Mouse (Mus musculus) midbrain, embryonic 15.5 days (tissue): ENCODE data around the gene Haus7. TPM values are rescaled to one million over a fixed set of nuclear protein-coding genes. Genes with fewer than 3 reads are reported as not detected.

Experiments
- ATAC-seq: fragments of 200-750 bp; cut with Nextera tagmentation; replicated peaks from 2 replicates; pipeline ENCODE4 v1.8.0; 2017; ENCODE audit warnings: moderate TSS enrichment
- H3K27ac ChIP-seq: fragments of 300-500 bp; sonication (generic); 2 replicates; pipeline ENCODE4 v1.5.1; 2015; ENCODE audit warnings: mild to moderate bottlenecking, inconsistent platforms
- H3K27me3 ChIP-seq: fragments of 300-500 bp; sonication (generic); replicated peaks from 2 replicates; pipeline ENCODE4 v1.6.1; 2015; ENCODE audit warnings: inconsistent platforms
- H3K36me3 ChIP-seq: fragments of 300-500 bp; sonication (generic); replicated peaks from 2 replicates; pipeline ENCODE4 v1.6.1; 2015; ENCODE audit warnings: inconsistent platforms
- H3K4me1 ChIP-seq: fragments of 300-500 bp; sonication (generic); 2 replicates; pipeline ENCODE4 v1.6.1; 2015; ENCODE audit warnings: inconsistent platforms
- H3K4me2 ChIP-seq: fragments of 300-500 bp; sonication (generic); 2 replicates; pipeline ENCODE4 v1.6.1; 2015; ENCODE audit warnings: inconsistent platforms, mild to moderate bottlenecking, moderate library complexity
- H3K4me3 ChIP-seq: fragments of 300-500 bp; sonication (generic); 2 replicates; pipeline ENCODE4 v1.5.1; 2015; ENCODE audit warnings: mild to moderate bottlenecking, inconsistent platforms
- H3K9ac ChIP-seq: fragments of 300-500 bp; sonication (generic); 2 replicates; pipeline ENCODE4 v1.6.1; 2015; ENCODE audit warnings: mild to moderate bottlenecking, inconsistent platforms
- H3K9me3 ChIP-seq: fragments of 300-500 bp; sonication (generic); 2 replicates; pipeline ENCODE4 v1.6.1; 2016; ENCODE audit warnings: inconsistent platforms
- WGBS: fragments of 180-500 bp; shearing (Covaris S2); methylation state at CpG from one replicate; pipeline ENCODE4 v1.1.7; 2015; ENCODE audit warnings: mixed read lengths; 5-methylcytosine and 5-hydroxymethylcytosine counted together
- polyA plus RNA-seq: library from polyadenylated mRNA; unstranded; fragments of >200 nt; fragmentation: Nextera tagmentation; extraction: Ambion mirVana; gene quantifications from 2 replicates; pipeline ENCODE4 v1.2.1, GENCODE M21; 2015

Haus7 gene
- polyA plus RNA-seq, 1 experiment from 2014 or later, result 76.1 TPM

GRCm38 (mm10) chrX:73480334-73480733 lies 21.5 kb upstream of the Haus7 start:
- Histone ChIP-seq H3K27ac (no peak overlapping the region), H3K36me3 (no peaks in the 10 kb centered on the region), H3K4me1 (no peaks in the 10 kb centered on the region), H3K9ac (no peak overlapping the region), H3K27me3 (no peaks in the 10 kb centered on the region), H3K4me3 (no peak overlapping the region), H3K9me3 (no peaks in the 10 kb centered on the region), H3K4me2 (no peak overlapping the region)
- no peak for ATAC-seq
- WGBS, result 62% methylated on average over 2 of the region's 2 CpGs

- Histone ChIP-seq H3K9me3 (no peaks in the 10 kb centered on the region), H3K4me2 (no peak overlapping the region), H3K27me3 (no peaks in the 10 kb centered on the region), H3K4me3 (no peak overlapping the region), H3K4me1 (no peaks in the 10 kb centered on the region), H3K9ac (no peak overlapping the region), H3K36me3 (no peaks in the 10 kb centered on the region), H3K27ac (no peak overlapping the region)
- ATAC-seq, result no peak
Observed at GRCm38 (mm10) chrX:73479656-73480055, 20.8 kb upstream of the Haus7 start.

- H3K4me1 ChIP-seq, result no peaks in the 10 kb centered on the region
- H3K36me3 ChIP-seq, result no peaks in the 10 kb centered on the region
- ATAC-seq, result no peak
- no peaks in the 10 kb centered on the region for H3K27me3 ChIP-seq
- H3K9me3 ChIP-seq, result no peaks in the 10 kb centered on the region
- no peak overlapping the region for H3K9ac ChIP-seq
- 79% methylated on average over 2 of the region's 2 CpGs for WGBS
- H3K4me2 ChIP-seq, result no peak overlapping the region
- no peak overlapping the region for H3K4me3 ChIP-seq
- H3K27ac ChIP-seq, result no peak overlapping the region
Observed at GRCm38 (mm10) chrX:73477500-73477899, 18.7 kb upstream of the Haus7 start.

GRCm38 (mm10) chrX:73476621-73477020 lies 17.8 kb upstream of the Haus7 start:
- Histone ChIP-seq H3K36me3 (no peaks in the 10 kb centered on the region), H3K4me2 (no peak overlapping the region), H3K9ac (no peak overlapping the region), H3K9me3 (no peaks in the 10 kb centered on the region), H3K27me3 (no peaks in the 10 kb centered on the region), H3K4me3 (no peak overlapping the region), H3K4me1 (no peaks in the 10 kb centered on the region), H3K27ac (no peak overlapping the region)
- WGBS, result 83% methylated on average over 2 of the region's 2 CpGs
- ATAC-seq, result no peak

- no peaks in the 10 kb centered on the region for H3K36me3 ChIP-seq
- H3K27ac ChIP-seq, result no peak overlapping the region
- H3K9ac ChIP-seq, result no peak overlapping the region
- 81% methylated on average over 1 of the region's 1 CpGs for WGBS
- H3K27me3 ChIP-seq, result no peaks in the 10 kb centered on the region
- H3K9me3 ChIP-seq, result no peaks in the 10 kb centered on the region
- no peaks in the 10 kb centered on the region for H3K4me1 ChIP-seq
- H3K4me3 ChIP-seq, result no peak overlapping the region
- H3K4me2 ChIP-seq, result no peak overlapping the region
- ATAC-seq, result no peak
Observed at GRCm38 (mm10) chrX:73475658-73476256, 16.9 kb upstream of the Haus7 start.

GRCm38 (mm10) chrX:73474340-73475165 lies 15.7 kb upstream of the Haus7 start:
- ATAC-seq, result no peak
- Histone ChIP-seq H3K9me3 (no peaks in the 10 kb centered on the region), H3K9ac (no peak overlapping the region), H3K36me3 (no peaks in the 10 kb centered on the region), H3K4me2 (no peak overlapping the region), H3K4me1 (no peaks in the 10 kb centered on the region), H3K27ac (no peak overlapping the region), H3K4me3 (no peak overlapping the region), H3K27me3 (no peaks in the 10 kb centered on the region)
- 64% methylated on average over 12 of the region's 12 CpGs for WGBS

- Histone ChIP-seq H3K36me3 (no peaks in the 10 kb centered on the region), H3K4me2 (no peak overlapping the region), H3K27me3 (no peaks in the 10 kb centered on the region), H3K4me3 (no peak overlapping the region), H3K27ac (no peak overlapping the region), H3K9ac (no peak overlapping the region), H3K9me3 (no peaks in the 10 kb centered on the region), H3K4me1 (no peaks in the 10 kb centered on the region)
- no peak for ATAC-seq
- WGBS, result 90% methylated on average over 3 of the region's 3 CpGs
Observed at GRCm38 (mm10) chrX:73471764-73472163, 12.9 kb upstream of the Haus7 start.

GRCm38 (mm10) chrX:73468752-73469151 lies 9.9 kb upstream of the Haus7 start:
- no peaks in the 10 kb centered on the region for H3K4me1 ChIP-seq
- no peak overlapping the region for H3K4me2 ChIP-seq
- no peaks in the 10 kb centered on the region for H3K36me3 ChIP-seq
- H3K9ac ChIP-seq, result no peak overlapping the region
- ATAC-seq, result no peak
- no peak overlapping the region for H3K27ac ChIP-seq
- H3K4me3 ChIP-seq, result no peak overlapping the region
- H3K9me3 ChIP-seq, result no peaks in the 10 kb centered on the region
- 69% methylated on average over 1 of the region's 1 CpGs for WGBS
- no peaks in the 10 kb centered on the region for H3K27me3 ChIP-seq

GRCm38 (mm10) chrX:73468330-73468729 lies 9.5 kb upstream of the Haus7 start:
- H3K4me3 ChIP-seq, result no peak overlapping the region
- no peak overlapping the region for H3K27ac ChIP-seq
- no peaks in the 10 kb centered on the region for H3K27me3 ChIP-seq
- ATAC-seq, result no peak
- no peaks in the 10 kb centered on the region for H3K4me1 ChIP-seq
- WGBS, result 89% methylated on average over 3 of the region's 3 CpGs
- H3K36me3 ChIP-seq, result no peaks in the 10 kb centered on the region
- H3K4me2 ChIP-seq, result no peak overlapping the region
- H3K9ac ChIP-seq, result no peak overlapping the region
- H3K9me3 ChIP-seq, result no peaks in the 10 kb centered on the region

- no peak overlapping the region for H3K27ac ChIP-seq
- H3K9me3 ChIP-seq, result no peaks in the 10 kb centered on the region
- H3K4me1 ChIP-seq, result no peaks in the 10 kb centered on the region
- no peaks in the 10 kb centered on the region for H3K27me3 ChIP-seq
- H3K4me2 ChIP-seq, result no peak overlapping the region
- no peak for ATAC-seq
- WGBS, result 66% methylated on average over 5 of the region's 5 CpGs
- no peaks in the 10 kb centered on the region for H3K36me3 ChIP-seq
- H3K9ac ChIP-seq, result no peak overlapping the region
- no peak overlapping the region for H3K4me3 ChIP-seq
Observed at GRCm38 (mm10) chrX:73467446-73468241, 8.8 kb upstream of the Haus7 start.

GRCm38 (mm10) chrX:73465483-73466186 lies 6.8 kb upstream of the Haus7 start:
- 76% methylated on average over 9 of the region's 9 CpGs for WGBS
- no peaks in the 10 kb centered on the region for H3K9me3 ChIP-seq
- no peak overlapping the region for H3K4me2 ChIP-seq
- no peaks in the 10 kb centered on the region for H3K36me3 ChIP-seq
- no peak overlapping the region for H3K4me3 ChIP-seq
- H3K27ac ChIP-seq, result no peak overlapping the region
- ATAC-seq, result no peak
- no peaks in the 10 kb centered on the region for H3K27me3 ChIP-seq
- H3K9ac ChIP-seq, result no peak overlapping the region
- no peaks in the 10 kb centered on the region for H3K4me1 ChIP-seq

- H3K36me3 ChIP-seq, result no peaks in the 10 kb centered on the region
- no peaks in the 10 kb centered on the region for H3K9me3 ChIP-seq
- H3K27ac ChIP-seq, result no peak overlapping the region
- ATAC-seq, result no peak
- 82% methylated on average over 4 of the region's 4 CpGs for WGBS
- no peak overlapping the region for H3K4me3 ChIP-seq
- no peak overlapping the region for H3K9ac ChIP-seq
- H3K4me2 ChIP-seq, result no peak overlapping the region
- peaks cover 7% of the 10 kb centered on the region for H3K4me1 ChIP-seq
- no peaks in the 10 kb centered on the region for H3K27me3 ChIP-seq
Observed at GRCm38 (mm10) chrX:73460792-73461191, 1.9 kb upstream of the Haus7 start.
